Mouse (Mus musculus): ENCODE measurements around the gene Scamp3. TPM values are rescaled to one million over a fixed set of nuclear protein-coding genes. Genes with fewer than 3 reads are reported as not detected.
A peak's percentile ranks its signal among the peaks of the same experiment; 100 is the strongest.
"Not testable (repeated sequence)": the region's sequence is repeated elsewhere in the genome, so short reads cannot be mapped to it uniquely, and the experiment has no call there.

The Scamp3 gene
- polyA plus RNA-seq, 1 experiment from 2014 or later, result 127 TPM

DNA sequence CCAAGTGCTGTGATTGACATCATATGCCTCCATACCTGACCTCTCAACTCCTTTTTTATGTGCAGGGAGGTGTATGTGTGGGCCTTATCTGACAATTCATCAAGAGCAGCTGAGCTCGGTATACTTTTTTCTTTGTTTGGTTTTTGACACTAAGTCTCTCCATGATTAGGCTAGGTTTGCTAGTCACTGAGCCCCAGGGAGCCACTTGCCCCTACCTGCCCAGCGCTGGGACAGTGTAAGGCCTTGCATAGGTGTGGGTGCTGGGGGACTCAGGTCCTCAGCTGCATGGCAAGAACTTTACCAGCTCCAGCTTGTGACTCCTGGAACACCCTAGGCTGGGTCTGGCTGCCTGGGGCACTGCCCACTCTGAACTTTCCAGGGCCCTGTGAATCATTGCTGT lies 29.4 kb downstream of the Scamp3 start:
- Histone ChIP-seq H3K36me3 (peaks cover 74% of the 10 kb centered on the region), H3K4me2 (no peak overlapping the region), H3K9me3 (no peaks in the 10 kb centered on the region), H3K9ac (no peak overlapping the region), H3K27me3 (no peaks in the 10 kb centered on the region), H3K27ac (no peak overlapping the region), H3K4me1 (replicated peaks) (peaks cover 11% of the 10 kb centered on the region), H3K4me3 (no peak overlapping the region)
- 90% methylated on average over 2 of the region's 2 CpGs for WGBS
- ATAC-seq (ENCODE audit: low FRiP score), result no peak

GRCm38 (mm10) chr3:89208075-89208657 lies 30.9 kb downstream of the Scamp3 start:
- H3K9ac ChIP-seq, result no peak overlapping the region
- no peaks in the 10 kb centered on the region for H3K27me3 ChIP-seq
- H3K4me1 ChIP-seq (replicated peaks), result peaks cover 23% of the 10 kb centered on the region
- ATAC-seq (ENCODE audit: low FRiP score), result no peak
- no peaks in the 10 kb centered on the region for H3K9me3 ChIP-seq
- H3K27ac ChIP-seq, result no peak overlapping the region
- H3K4me3 ChIP-seq, result no peak overlapping the region
- H3K4me2 ChIP-seq, result no peak overlapping the region
- peaks cover 74% of the 10 kb centered on the region for H3K36me3 ChIP-seq
- 92% methylated on average over 13 of the region's 13 CpGs for WGBS

DNA sequence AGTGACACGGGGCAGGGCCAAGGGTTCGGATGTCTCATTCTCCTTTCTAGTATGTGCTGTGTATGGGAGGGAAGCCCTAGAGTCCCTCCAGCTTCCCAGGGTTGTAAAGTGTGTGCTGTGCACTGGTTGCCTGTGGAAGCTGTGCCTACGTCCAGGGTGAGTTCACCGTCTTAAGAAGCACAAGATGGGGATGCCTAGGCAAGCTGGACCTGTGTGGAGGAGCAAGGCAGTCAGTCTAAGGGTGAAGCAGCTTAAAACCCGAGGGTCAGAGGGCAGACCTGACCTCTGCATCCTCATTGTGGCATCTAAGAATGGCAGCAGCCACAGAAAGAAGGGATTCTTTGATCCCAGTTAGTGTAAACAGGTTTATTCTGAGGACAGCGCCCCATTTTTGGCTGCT lies 31.5 kb downstream of the Scamp3 start:
- Histone ChIP-seq H3K36me3 (peaks cover 74% of the 10 kb centered on the region), H3K9ac (no peak overlapping the region), H3K4me3 (no peak overlapping the region), H3K4me2 (no peak overlapping the region), H3K27ac (no peak overlapping the region), H3K4me1 (replicated peaks) (peaks cover 22% of the 10 kb centered on the region), H3K9me3 (no peaks in the 10 kb centered on the region), H3K27me3 (no peaks in the 10 kb centered on the region)
- 89% methylated on average over 6 of the region's 6 CpGs for WGBS
- ATAC-seq (ENCODE audit: low FRiP score), result no peak

GRCm38 (mm10) chr3:89209731-89210130 lies 32.5 kb downstream of the Scamp3 start:
- Histone ChIP-seq H3K36me3 (peaks cover 65% of the 10 kb centered on the region), H3K4me1 (replicated peaks) (peaks cover 27% of the 10 kb centered on the region), H3K4me2 (no peak overlapping the region), H3K9ac (0 out of 2 replicates have a peak overlapping the region, but pooled peaks have one; percentile 24), H3K27ac (no peak overlapping the region), H3K9me3 (no peaks in the 10 kb centered on the region), H3K27me3 (no peaks in the 10 kb centered on the region), H3K4me3 (no peak overlapping the region)
- WGBS, result 96% methylated on average over 7 of the region's 7 CpGs
- no peak for ATAC-seq (ENCODE audit: low FRiP score)

- H3K4me2 ChIP-seq, result no peak overlapping the region
- 91% methylated on average over 13 of the region's 13 CpGs for WGBS
- H3K9ac ChIP-seq, result no peak overlapping the region
- ATAC-seq (ENCODE audit: low FRiP score), result no peak
- H3K27me3 ChIP-seq, result no peaks in the 10 kb centered on the region
- no peak overlapping the region for H3K27ac ChIP-seq
- no peak overlapping the region for H3K4me3 ChIP-seq
- H3K36me3 ChIP-seq, result peaks cover 60% of the 10 kb centered on the region
- no peaks in the 10 kb centered on the region for H3K9me3 ChIP-seq
- peaks cover 32% of the 10 kb centered on the region for H3K4me1 ChIP-seq (replicated peaks)
Measured at GRCm38 (mm10) chr3:89210162-89210561, 32.9 kb downstream of the Scamp3 start.

DNA sequence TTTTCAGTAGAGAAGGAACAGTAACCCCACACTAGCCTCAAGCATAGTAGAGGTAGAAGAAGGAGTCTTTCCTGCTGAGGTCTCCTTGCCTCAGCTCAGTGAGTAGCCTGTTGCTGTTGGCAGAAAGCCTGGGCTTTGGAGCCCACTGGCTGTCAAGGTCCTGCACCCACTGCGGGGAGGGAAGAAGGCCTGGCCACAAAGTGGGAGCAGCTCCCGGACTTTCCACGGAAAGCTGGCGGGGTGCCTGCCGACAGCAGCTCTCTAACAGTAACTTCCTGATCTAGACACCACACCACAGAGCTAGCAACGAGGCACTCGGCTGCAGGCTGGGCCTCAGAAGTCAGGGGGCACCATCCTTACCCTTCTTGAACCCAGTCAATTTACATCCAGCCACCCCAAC lies 33.5 kb downstream of the Scamp3 start:
- Histone ChIP-seq H3K9me3 (no peaks in the 10 kb centered on the region), H3K4me3 (no peak overlapping the region), H3K4me1 (replicated peaks) (peaks cover 37% of the 10 kb centered on the region), H3K4me2 (no peak overlapping the region), H3K36me3 (peaks cover 55% of the 10 kb centered on the region), H3K9ac (no peak overlapping the region), H3K27me3 (no peaks in the 10 kb centered on the region), H3K27ac (no peak overlapping the region)
- 81% methylated on average over 7 of the region's 7 CpGs for WGBS
- no peak for ATAC-seq (ENCODE audit: low FRiP score)

GRCm38 (mm10) chr3:89213803-89214530 lies 36.7 kb downstream of the Scamp3 start:
- Histone ChIP-seq H3K27ac (peak overlapping the region; percentile 99), H3K9ac (peak overlapping the region; percentile 88), H3K4me2 (peak overlapping the region; percentile 69), H3K36me3 (peaks cover 22% of the 10 kb centered on the region), H3K4me3 (peak overlapping the region; percentile 64), H3K9me3 (no peaks in the 10 kb centered on the region), H3K27me3 (no peaks in the 10 kb centered on the region), H3K4me1 (replicated peaks) (peaks cover 50% of the 10 kb centered on the region)
- ATAC-seq (ENCODE audit: low FRiP score), result peak; percentile 90
- WGBS, result under 1% methylated on average over 69 of the region's 69 CpGs

GRCm38 (mm10) chr3:89214681-89215411 lies 37.6 kb downstream of the Scamp3 start, which contains the start of gene Thbs3:
Gene Thbs3, plus strand, starts transcription at chr3:89215180.
- 0% methylated on average over 19 of the region's 19 CpGs for WGBS
- ATAC-seq (ENCODE audit: low FRiP score), result no peak

GRCm38 (mm10) chr3:89215853-89216252 lies 38.6 kb downstream of the Scamp3 start:
- H3K9ac ChIP-seq, result peak overlapping the region; percentile 88
- H3K4me3 ChIP-seq, result peak overlapping the region; percentile 64
- H3K27ac ChIP-seq, result peak overlapping the region; percentile 99
- peaks cover 60% of the 10 kb centered on the region for H3K4me1 ChIP-seq (replicated peaks)
- 0% methylated on average over 6 of the region's 6 CpGs for WGBS
- peak; percentile 22 for ATAC-seq (ENCODE audit: low FRiP score)
- H3K27me3 ChIP-seq, result no peaks in the 10 kb centered on the region
- H3K4me2 ChIP-seq, result peak overlapping the region; percentile 69
- H3K36me3 ChIP-seq, result peaks cover 8% of the 10 kb centered on the region
- no peaks in the 10 kb centered on the region for H3K9me3 ChIP-seq

More at GRCm38 (mm10) chr3:89214681-89215411, 37.6 kb downstream of the Scamp3 start, which contains the start of gene Thbs3:
- peaks cover 54% of the 10 kb centered on the region for H3K4me1 ChIP-seq (replicated peaks)
- H3K4me2 ChIP-seq, result peak within 1 kb of the TSS; percentile 69
- peak within 1 kb of the TSS; percentile 64 for H3K4me3 ChIP-seq
- H3K27me3 ChIP-seq, result no peaks in the 10 kb centered on the region
- H3K36me3 ChIP-seq, result peaks cover 18% of the 10 kb centered on the region
- peak within 1 kb of the TSS; percentile 99 for H3K27ac ChIP-seq
- no peaks in the 10 kb centered on the region for H3K9me3 ChIP-seq
- H3K9ac ChIP-seq, result peak within 1 kb of the TSS; percentile 88

- H3K27ac ChIP-seq, result peak overlapping the region; percentile 99; the same call in 1 of the 2 replicates
- ATAC-seq (ENCODE audit: low FRiP score); H3K9me3 ChIP-seq; H3K36me3 ChIP-seq; H3K27me3 ChIP-seq: not testable (repeated sequence)
- peak overlapping the region; percentile 64; the same call in 1 of the 2 replicates for H3K4me3 ChIP-seq
- peaks cover 60% of the 10 kb centered on the region for H3K4me1 ChIP-seq (replicated peaks)
- peak overlapping the region; percentile 69; the same call in 1 of the 2 replicates for H3K4me2 ChIP-seq
- peak overlapping the region; percentile 14; the same call in 1 of the 2 replicates for H3K9ac ChIP-seq
- 68% methylated on average over 7 of the region's 7 CpGs for WGBS
Measured at GRCm38 (mm10) chr3:89216407-89216806, 39.1 kb downstream of the Scamp3 start.

DNA sequence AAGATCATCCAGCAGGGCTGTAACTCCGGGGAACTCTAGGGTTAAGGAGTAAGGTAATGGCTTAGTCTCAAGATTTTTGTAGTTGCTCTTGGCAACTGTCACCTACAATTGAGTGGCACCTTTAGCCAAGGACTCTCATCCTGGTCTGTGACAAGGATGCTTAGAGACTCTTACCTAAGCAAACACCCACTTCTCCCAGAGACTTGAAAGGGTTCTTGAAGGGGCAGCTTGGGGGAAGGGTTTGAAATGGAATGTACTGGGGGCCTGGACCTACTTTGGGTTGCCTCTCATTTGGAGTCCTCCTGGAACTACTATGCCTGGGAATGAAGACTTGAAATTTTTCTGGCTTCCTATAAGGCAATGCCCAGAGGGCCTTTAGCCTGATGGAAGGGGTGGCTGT lies 41.0 kb downstream of the Scamp3 start:
- no peaks in the 10 kb centered on the region for H3K9me3 ChIP-seq
- H3K36me3 ChIP-seq, result peaks cover 15% of the 10 kb centered on the region
- no peak for ATAC-seq (ENCODE audit: low FRiP score)
- 72% methylated on average over 1 of the region's 1 CpGs for WGBS
- H3K9ac ChIP-seq, result 0 out of 2 replicates have a peak overlapping the region, but pooled peaks have one; percentile 39
- H3K27me3 ChIP-seq, result no peaks in the 10 kb centered on the region
- no peak overlapping the region for H3K4me2 ChIP-seq
- H3K4me1 ChIP-seq (replicated peaks), result peaks cover 50% of the 10 kb centered on the region
- 0 out of 2 replicates have a peak overlapping the region, but pooled peaks have one; percentile 9 for H3K27ac ChIP-seq
- no peak overlapping the region for H3K4me3 ChIP-seq

- peaks cover 58% of the 10 kb centered on the region for H3K4me1 ChIP-seq (replicated peaks)
- H3K9me3 ChIP-seq, result no peaks in the 10 kb centered on the region
- H3K27me3 ChIP-seq, result no peaks in the 10 kb centered on the region
- WGBS, result 36% methylated on average over 8 of the region's 8 CpGs
- no peak overlapping the region for H3K4me2 ChIP-seq
- peak overlapping the region; percentile 46 for H3K9ac ChIP-seq
- peak overlapping the region; percentile 30; the same call in 1 of the 2 replicates for H3K27ac ChIP-seq
- H3K4me3 ChIP-seq, result no peak overlapping the region
- H3K36me3 ChIP-seq, result peaks cover 16% of the 10 kb centered on the region
- no peak for ATAC-seq (ENCODE audit: low FRiP score)
Measured at GRCm38 (mm10) chr3:89219546-89219945, 42.3 kb downstream of the Scamp3 start.
